Mouse (Mus musculus) left cerebral cortex, postnatal 14 days (tissue): Measurements from ENCODE around the gene Rnf32. TPM values are rescaled to one million over a fixed set of nuclear protein-coding genes. Genes with fewer than 3 reads are reported as not detected.

Source experiments
- DNase-seq, 2 experiments: peaks; one replicate each; pipeline ENCODE4 v3.0.0; 2021 to 2022; ENCODE audit warnings: low spot score in 2 of 2, mixed read lengths in 1 of 2
- intact Hi-C: fragments of 180-260 bp; cut with DNase I; formaldehyde crosslinking; loops from one replicate; pipeline ENCODE4 v1.15.1; 2025
- long read RNA-seq, 2 experiments: library from polyadenylated mRNA; stranded (forward); transcript quantifications; one replicate each; pipeline ENCODE4 v2.0.0; 2021
- total RNA-seq, 2 experiments: library from RNA; stranded (reverse); gene quantifications; 2 replicates each; pipeline ENCODE4 v1.2.3; 2021

Gene Rnf32
- total RNA-seq = 10 to 100 TPM; 15.9 to 20.9 TPM
- long read RNA-seq, experiment 1, partial matches to known transcripts = 1 of 9 reads
- long read RNA-seq, experiment 1, other reads (novel, unspliced or antisense) = 7 of 9 reads
- long read RNA-seq, experiment 2, partial matches to known transcripts = 0 of 11 reads
- long read RNA-seq, experiment 2, other reads (novel, unspliced or antisense) = 7 of 11 reads

- peak; percentile 89 to 92 for DNase-seq
- intact Hi-C loops = loop anchor here (5.0 kb wide), 1 partner anchor 733 kb away; no protein-coding TSS in a partner anchor
Observed at GRCm38 (mm10) chr5:29195570-29196263, at the start of gene Rnf32. Gene Rnf32 (plus strand): TSS chr5:29195992.

- DNase-seq = no peak
- intact Hi-C loops = no loop called here
Observed at GRCm38 (mm10) chr5:29150146-29150545, 45.6 kb upstream of the Rnf32 start.

GRCm38 (mm10) chr5:29159849-29160248 is 35.9 kb upstream of the Rnf32 start:
- no peak for DNase-seq
- intact Hi-C loops = no loop called here

GRCm38 (mm10) chr5:29166947-29167346 is 28.8 kb upstream of the Rnf32 start:
- intact Hi-C loops = no loop called here
- DNase-seq = no peak

GRCm38 (mm10) chr5:29170193-29170592 is 25.6 kb upstream of the Rnf32 start:
- intact Hi-C loops = no loop called here
- DNase-seq = no peak

GRCm38 (mm10) chr5:29171165-29171564 is 24.6 kb upstream of the Rnf32 start:
- intact Hi-C loops = no loop called here
- DNase-seq = no peak

- intact Hi-C loops = no loop called here
- no peak for DNase-seq
Observed at GRCm38 (mm10) chr5:29186798-29187197, 9.0 kb upstream of the Rnf32 start.

GRCm38 (mm10) chr5:29195231-29195569 is 592 bp upstream of the Rnf32 start:
- no peak for DNase-seq
- intact Hi-C loops = loop anchor here (5.0 kb wide), 1 partner anchor 733 kb away; no protein-coding TSS in a partner anchor

GRCm38 (mm10) chr5:29196264-29196658 is 469 bp downstream of the Rnf32 start:
- DNase-seq = peak in 1 of 2 experiments; percentile 14
- intact Hi-C loops = loop anchor here (5.0 kb wide), 1 partner anchor 734 kb away; no protein-coding TSS in a partner anchor

GRCm38 (mm10) chr5:29197187-29197586 is 1.4 kb downstream of the Rnf32 start:
- intact Hi-C loops = loop anchor here (5.0 kb wide), 1 partner anchor 735 kb away; no protein-coding TSS in a partner anchor
- no peak for DNase-seq

GRCm38 (mm10) chr5:29198960-29199488 is 3.2 kb downstream of the Rnf32 start:
- intact Hi-C loops = loop anchor here (5.0 kb wide), 1 partner anchor 737 kb away; no protein-coding TSS in a partner anchor

GRCm38 (mm10) chr5:29199868-29200267 is 4.1 kb downstream of the Rnf32 start:
- no peak for DNase-seq
- intact Hi-C loops = loop anchor here (5.0 kb wide), 1 partner anchor 738 kb away; no protein-coding TSS in a partner anchor

More at GRCm38 (mm10) chr5:29198960-29199488, 3.2 kb downstream of the Rnf32 start:
- no peak for DNase-seq

GRCm38 (mm10) chr5:29205690-29206089 is 9.9 kb downstream of the Rnf32 start:
- intact Hi-C loops = no loop called here
- DNase-seq = no peak

GRCm38 (mm10) chr5:29211980-29212555 is 16.3 kb downstream of the Rnf32 start:
- intact Hi-C loops = no loop called here
- DNase-seq = no peak

GRCm38 (mm10) chr5:29217997-29218396 is 22.2 kb downstream of the Rnf32 start:
- no peak for DNase-seq
- intact Hi-C loops = no loop called here

GRCm38 (mm10) chr5:29224089-29224488 is 28.3 kb downstream of the Rnf32 start:
- no peak for DNase-seq
- intact Hi-C loops = no loop called here

GRCm38 (mm10) chr5:29230481-29230880 is 34.7 kb downstream of the Rnf32 start:
- intact Hi-C loops = no loop called here
- no peak for DNase-seq

GRCm38 (mm10) chr5:29238379-29238778 is 42.6 kb downstream of the Rnf32 start:
- intact Hi-C loops = no loop called here
- DNase-seq = no peak

- peak in 1 of 2 experiments; percentile 10 for DNase-seq
- intact Hi-C loops = no loop called here
Observed at GRCm38 (mm10) chr5:29244769-29245168, 49.0 kb downstream of the Rnf32 start.

GRCm38 (mm10) chr5:29250795-29251495 is 55.2 kb downstream of the Rnf32 start:
- no peak for DNase-seq
- intact Hi-C loops = no loop called here
